Mouse (Mus musculus): ENCODE measurements around the gene Fh1.

Gene Fh1

DNA sequence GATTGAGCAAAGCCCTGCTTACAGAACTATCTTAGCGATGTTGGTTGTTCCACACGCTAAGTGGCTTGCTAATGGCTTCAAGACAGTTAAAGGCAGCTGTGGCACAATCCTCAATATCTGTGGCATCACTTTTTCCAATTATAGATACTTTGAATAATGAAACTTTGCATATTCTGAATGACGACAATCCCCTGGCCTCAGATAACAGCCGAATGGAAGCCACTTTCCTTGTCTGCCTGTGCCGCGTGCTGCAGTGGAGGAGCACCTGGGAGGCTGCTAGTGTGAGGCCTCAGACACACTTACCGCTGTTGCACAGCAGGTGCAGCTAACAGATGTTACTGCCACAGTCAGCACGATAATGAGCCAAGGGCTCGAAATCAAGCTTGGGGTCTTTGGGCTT lies 10.4 kb downstream of the Fh1 start:
- DNase-seq: no peak

DNA sequence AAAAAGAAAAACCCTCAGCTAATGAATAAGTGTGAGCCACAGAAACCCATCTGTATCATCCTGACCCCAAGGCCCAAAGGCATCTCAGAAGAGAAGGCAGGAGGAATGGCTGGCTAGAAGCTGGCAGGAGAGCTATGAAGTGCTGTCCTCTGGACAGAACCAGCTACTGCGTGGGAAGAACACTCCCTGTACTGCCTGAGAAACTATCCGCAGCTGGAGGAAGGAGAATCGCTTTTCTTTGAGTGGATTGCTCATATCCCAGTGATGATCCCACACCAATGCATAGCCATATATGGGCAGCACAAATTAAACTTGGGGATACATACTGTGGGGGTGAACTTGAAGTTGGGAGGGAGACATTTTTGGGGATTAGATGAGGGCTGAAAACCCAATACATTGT lies 16.7 kb downstream of the Fh1 start:
- DNase-seq: no peak

DNA sequence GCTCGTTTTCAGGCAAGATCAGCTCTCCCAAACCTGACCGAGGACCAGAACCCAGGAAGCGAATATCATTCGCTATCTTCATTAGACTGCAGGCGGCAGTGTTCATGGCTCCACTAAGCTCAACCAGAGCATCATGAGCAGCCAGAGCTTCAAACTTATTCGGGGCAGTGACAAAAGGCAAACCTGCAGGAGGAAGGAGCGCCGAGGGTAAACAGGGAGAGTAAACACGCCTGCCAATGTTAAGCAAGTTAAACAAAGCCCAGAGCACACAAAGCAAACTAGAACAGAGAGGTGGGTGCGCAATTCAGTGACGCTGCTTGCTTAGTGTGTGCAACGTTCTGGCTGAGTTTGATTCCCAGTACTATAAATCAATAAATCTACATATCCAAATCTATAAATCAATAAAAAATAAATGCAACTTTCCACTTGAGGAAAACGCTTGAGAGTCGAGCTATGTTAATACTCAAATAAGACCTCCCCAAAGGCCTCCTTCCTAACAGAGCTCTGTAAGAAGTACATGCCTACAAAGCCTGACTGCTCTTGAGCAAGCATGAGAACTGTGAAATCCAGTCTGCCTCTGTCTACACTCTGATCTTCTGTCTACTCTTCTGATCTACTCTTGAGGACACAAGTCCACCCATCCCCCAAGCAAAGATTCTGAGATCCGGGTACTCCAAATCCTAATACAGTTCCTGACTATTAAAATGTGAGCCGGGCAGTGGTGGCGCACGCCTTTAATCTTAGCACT lies 17.4 kb downstream of the Fh1 start:
- DNase-seq: no peak

DNA sequence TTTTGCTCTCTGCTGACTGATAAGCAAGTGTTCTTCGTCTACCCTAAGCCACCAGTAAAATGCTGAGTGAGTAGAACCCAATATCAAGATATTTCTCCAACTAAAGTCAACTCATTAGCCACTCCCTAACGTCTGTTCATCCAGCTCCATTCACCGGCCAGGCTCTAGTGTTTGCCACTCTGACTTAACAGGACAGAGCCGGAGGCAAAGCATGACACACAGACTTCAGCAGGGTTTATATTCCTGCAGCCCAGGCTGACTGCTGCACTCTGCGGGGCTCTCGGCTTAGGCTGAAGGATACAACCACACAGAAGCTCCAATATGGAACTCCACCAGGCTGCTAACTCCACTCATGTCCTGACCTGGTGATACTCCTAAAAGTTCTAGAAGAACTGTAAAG lies 18.1 kb downstream of the Fh1 start:
- no peak for DNase-seq

DNA sequence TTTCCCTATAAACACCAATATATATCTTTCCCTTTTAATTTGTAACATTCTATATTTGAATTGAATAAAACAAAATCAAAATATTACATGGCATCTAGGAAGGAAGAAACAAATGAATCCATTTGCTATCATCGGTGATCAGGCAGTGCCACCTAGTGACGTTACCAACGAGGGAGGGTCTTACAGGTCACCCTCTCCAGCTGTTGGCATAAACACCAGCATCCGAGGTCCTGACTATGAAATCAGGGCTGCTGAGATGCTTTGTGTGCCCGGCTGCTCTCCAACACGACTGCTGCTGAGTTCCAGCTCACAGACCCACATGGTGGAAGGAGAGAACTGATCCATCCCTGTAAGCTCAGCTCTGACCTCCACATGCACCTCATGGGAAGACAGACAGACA lies 22.0 kb downstream of the Fh1 start:
- DNase-seq: no peak

DNA sequence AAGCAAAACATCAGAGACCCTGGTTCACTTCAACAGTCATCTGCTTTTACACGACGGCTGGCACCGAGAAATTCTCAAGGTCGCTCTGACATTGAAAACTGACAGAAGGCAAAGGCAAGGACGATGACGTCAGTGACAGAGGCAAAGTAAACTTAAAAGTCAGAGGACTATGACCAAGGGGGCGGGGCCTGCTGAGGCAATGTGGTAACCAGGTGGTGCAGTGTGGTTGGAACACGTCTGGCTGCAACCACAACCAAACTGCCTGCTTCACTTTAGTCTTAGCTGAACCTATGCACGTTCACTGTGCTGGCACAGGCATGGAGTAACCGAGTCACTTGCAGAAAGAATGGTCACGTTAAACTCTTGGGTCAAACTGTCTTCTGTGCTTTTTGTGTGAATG lies 23.2 kb downstream of the Fh1 start:
- DNase-seq: no peak

DNA sequence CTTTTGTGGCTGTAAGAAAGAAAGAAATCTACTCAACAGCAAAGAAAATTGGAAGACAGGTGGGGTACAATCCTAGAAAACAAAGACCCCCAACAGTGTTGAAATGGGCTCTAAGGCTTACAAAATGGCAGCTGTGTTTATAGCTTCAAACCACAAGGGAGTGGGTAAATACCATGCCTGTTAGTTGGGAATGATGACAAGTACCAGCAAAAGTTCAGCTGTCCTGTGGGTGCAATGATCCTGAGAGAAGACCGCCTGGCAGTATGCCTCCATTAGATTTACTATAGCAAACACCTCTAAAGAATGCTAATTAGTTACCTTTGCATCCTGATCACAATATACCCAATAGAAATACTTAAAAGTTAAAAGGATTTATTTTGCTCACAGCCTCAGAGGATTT lies 32.6 kb downstream of the Fh1 start:
- no peak for DNase-seq

DNA sequence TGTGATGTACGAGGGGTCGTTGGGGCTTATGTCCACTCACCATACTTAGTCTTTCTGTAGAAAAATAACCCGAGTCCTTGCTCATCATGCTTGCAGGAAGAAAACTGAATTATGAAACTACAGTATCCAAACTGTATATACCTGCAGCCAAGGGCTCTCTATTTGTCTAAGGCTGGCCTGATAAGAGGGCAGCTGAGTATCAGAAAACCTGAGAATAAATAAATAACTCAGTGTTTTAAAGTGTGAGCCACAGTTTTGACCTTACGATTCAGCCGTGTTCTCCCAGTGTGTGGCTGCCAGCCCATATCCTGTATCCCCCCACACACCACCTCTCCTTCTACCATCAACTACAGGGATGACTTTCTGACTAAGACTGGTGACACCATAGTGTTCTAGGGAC lies 38.8 kb downstream of the Fh1 start:
- DNase-seq: no peak

DNA sequence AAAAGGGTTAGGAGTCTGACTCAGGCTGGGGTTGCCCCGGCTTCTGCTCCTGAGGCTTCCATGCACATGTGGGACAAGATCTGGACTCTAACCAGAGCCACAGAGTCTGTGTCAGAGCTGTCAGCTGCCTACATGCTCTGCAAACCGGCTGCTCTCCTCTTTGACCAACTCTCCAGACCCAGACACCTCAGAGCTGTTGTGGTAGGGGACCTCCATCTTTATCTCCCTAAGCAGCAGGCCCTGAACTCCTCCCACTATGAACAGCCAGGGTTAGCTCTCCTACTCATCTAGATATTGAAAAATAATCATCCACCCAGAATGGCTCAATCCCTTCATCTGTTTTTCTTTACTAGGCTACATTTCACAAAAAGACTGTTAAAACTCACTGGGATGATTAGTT lies 40.2 kb downstream of the Fh1 start:
- DNase-seq: no peak

DNA sequence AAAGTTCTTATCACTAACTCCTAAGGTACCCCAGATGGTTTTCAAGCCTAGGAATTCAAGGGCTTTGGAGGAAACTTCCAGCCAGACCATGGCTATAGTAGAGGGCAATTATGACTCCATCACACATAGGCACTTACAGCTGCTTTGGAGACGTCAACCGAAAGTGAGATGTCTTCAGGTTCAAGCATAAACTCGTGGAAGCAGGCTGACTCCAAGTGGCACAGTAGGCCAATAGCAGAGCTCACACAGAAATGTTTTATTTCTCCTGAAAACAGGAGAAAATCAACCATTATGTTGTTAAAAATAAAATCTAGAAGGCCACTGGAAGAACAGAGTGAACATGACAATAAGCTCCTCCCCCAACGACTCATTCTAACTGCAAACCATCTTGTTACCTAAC lies 42.6 kb downstream of the Fh1 start:
- no peak for DNase-seq

DNA sequence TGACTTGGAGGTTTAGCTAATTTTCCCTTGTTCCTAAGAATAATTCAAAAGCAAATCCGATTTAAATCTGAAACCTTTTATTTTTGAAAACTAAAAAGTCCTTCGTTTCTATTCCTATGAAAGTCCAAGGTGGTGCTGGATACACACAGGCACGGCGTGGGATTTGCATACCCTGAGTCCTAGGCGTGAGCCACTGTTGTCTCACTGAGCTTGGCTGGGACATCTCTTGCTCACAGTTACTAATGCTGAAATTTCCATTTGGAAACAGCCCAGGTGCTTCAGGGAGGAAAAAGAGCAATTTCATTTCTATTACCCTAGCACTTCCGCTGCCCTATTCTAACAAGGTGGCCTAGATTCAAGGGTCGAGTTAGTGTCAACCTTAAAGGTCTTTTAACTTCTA lies 45.1 kb downstream of the Fh1 start:
- peak; percentile 43 for DNase-seq

DNA sequence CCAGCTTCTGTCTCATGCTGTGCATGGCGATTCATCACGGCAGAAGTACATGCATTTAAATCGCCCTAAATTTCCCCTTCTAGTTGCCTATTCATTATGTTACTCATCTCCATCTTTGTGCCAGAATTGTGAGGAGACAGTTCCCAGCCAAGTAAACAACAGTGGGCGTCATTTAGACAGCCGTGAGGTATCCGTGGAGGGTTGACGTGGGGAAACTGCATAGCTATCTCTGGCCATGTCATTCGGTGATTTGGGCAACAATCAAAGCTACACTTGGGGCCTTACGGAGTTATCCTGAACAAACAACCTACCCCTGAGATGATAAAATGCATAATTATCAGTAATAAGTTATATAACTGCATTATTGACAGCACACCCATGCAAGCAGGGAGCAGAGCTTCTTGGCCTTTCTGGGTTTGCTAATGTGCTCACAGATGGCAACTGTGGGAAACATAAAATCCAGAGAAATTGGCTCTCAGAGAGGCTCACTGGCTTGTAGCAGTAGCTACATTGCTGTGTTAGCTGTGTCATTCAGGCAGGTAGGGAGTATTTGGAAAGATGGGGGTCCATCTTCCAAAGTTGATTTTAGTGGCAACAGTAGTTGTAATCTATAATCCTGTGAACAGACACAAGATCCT lies 45.7 kb downstream of the Fh1 start:
- DNase-seq: peak; percentile 49

DNA sequence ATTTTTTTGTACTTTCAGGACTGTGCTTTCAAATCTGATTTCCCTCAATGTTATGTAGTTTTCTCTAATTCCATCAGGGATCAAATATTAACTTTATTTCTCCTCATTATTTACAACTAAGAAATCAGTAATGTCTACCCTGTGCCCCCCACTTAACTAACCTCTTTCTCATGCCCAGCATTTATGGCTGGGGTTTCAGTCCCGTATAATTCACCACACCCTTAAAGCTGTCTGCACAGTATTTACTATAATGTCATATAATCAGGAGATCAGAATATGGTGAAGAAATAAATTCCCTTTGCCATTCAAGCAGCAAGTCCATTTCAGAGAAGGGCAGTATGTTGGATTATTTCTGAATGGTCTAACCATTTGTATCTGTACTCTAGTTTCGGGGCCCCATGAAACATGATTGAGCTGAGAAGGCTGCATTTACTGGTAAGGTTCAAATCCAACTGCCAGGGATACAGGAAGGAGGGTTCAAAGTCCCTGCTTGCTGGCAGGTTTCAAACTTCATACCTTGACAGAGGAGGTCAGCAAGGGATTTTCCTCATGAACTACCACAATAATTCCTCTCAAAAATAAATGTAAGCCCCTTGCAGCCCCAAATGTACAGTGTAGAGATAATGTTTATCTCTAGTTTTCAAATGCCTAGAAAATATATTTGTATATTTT lies 46.9 kb downstream of the Fh1 start:
- DNase-seq: no peak

DNA sequence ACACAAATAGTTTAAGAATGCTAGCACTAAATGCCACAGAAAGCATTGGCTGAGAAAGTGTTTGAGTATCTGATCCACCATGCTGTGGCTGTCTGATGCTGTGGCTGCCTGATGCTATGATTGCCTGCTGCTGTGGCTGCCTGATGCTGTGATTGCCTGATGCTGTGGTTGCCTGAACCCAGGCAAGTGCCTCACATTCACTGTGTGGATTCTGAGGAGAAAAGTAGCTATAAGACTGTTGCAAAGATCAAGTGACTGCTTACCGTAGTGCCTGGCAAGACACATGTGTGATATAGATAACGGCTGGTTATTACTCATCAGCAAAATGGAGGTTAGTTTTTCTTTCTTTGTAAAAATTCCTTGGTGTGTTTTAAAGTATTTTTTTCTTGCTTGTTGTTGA lies 51.3 kb downstream of the Fh1 start:
- no peak for DNase-seq

DNA sequence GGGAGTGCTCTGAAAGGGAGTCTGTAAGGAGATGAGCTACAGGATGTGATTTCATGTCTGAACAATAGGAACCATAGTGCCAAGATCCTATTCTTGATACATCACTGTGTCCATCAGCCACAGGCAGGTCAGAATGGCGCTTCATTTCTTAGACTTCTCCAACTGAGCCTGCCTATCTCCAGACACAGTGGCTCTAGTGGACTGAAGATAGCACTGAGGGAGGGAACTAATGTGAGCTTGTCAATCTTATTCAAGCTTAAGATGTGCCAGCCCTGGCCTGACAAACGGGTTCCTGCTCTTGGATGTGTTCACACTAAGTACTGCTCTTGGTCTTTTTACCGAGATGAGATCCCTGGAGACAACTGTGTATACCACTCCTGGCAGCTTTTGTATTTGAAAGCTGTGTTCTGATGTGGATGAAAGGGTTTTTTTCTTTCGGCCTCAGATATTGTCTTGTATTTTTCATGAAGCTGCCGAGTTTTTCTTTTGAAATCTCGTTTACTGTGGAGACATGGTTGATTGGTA lies 59.8 kb downstream of the Fh1 start:
- DNase-seq: no peak

DNA sequence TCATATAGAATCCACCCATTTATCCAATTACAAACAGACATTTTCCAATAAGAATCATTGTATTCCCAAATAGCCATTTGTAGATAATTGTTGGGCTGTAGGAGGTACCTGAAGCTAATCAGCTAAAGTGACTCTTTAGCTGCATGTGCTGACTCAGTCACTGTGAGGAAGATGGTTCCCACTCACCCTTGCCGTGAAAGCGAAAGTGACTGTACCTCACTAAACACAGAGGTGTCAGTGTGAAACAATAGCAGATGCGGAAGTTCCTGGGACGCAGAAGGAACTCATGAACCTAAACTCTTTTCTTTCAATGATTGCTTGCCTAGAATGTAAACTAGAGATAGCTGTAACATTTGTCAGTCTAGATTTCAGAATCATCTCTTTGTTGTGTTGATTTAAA lies 61.1 kb downstream of the Fh1 start:
- no peak for DNase-seq

DNA sequence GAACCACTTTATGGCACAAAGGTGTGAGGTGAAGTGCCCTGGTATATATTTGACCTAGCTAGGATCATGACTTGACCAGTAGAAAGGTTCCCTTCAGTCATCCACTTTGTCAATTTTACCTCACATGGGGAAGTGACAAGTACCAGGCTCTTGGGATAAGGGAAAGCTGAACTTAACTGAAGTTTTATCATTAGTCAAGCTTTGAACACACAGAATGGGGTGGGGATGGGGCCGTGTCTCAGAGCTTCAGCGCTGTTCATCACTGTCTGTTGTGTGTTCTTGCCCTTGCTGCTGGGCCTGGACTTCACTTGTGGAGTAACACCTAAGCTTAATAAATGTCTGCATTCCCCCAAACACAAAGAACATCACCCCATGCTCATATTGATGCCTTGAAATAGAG lies 63.1 kb downstream of the Fh1 start:
- no peak for DNase-seq

DNA sequence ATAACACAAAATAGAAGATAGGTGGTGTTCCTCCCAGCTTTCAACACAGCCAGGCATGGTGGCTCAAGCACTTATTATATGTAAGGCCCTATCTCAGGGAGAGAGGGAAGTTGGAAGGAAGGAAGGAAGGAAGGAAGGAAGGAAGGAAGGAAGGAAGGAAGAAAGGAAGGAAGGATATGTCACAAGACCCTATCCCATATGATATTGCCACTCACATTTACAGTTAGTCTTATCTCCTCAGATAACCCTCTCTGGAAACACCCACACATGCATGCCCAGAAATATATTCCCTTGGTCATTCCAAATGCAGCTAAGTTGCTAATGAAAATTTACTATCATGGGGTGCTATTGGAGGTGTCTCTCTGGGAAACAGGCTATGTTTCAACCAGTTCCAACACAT lies 63.6 kb downstream of the Fh1 start:
- no peak for DNase-seq

DNA sequence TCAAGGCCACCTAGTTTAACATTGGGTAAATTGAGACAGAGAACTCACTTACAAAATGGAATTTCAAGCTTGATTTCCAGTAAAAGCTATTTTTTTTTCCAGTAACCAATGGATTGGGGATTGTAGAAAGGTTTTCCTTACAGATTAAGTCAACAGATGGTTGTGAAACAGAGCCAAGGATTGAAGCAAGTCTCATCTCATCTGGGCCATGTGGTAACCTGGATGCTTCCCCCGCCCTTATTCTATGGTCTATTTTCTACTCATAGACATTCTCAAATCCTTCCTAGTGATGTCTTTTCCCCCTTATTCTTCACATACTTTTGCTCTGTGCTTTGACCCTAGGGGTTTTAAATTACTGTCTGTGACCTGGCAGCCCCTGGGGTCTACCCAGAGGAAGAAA lies 70.8 kb downstream of the Fh1 start:
- peak; percentile 30 for DNase-seq

DNA sequence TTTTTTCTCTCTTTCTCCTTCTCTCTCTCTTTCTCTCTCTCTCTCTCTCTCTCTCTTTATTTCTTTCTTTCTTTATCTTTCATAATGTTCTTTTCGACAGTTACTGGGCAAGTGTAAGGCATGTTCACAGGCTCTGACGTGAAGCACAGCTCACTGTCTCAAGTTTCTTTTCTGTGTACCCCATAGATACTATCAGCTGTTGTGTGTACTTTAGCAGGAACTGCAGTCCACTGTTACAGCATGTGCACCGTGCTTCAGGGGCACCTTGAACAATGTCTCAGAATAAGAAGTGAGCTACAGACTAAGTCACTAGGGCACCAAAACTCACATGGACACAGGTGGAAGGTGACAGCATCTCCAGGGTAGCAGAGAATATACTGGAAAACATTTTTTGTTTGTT lies 73.0 kb downstream of the Fh1 start:
- DNase-seq: no peak

DNA sequence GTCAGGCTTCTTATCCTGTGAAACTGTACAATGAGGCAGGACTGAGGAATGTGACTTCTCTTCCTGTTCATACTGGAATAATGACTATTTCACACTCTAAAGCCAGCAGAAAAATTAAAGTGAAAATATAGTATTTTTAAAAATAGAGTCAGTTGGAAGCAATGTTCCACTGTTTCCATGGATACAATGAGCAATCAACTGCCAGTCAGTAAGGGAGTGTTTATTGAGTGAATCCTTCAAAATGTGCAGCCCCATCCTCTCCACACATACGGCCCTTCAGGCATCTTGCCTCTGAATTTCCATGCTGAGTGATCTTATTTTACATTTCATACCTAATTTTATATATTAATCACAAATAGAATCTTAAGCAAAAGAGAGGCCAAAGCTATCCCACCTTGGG lies 74.8 kb downstream of the Fh1 start:
- no peak for DNase-seq
